22 mouse cellular contexts compared by ENCODE assay signal in the genomic region with DNA sequence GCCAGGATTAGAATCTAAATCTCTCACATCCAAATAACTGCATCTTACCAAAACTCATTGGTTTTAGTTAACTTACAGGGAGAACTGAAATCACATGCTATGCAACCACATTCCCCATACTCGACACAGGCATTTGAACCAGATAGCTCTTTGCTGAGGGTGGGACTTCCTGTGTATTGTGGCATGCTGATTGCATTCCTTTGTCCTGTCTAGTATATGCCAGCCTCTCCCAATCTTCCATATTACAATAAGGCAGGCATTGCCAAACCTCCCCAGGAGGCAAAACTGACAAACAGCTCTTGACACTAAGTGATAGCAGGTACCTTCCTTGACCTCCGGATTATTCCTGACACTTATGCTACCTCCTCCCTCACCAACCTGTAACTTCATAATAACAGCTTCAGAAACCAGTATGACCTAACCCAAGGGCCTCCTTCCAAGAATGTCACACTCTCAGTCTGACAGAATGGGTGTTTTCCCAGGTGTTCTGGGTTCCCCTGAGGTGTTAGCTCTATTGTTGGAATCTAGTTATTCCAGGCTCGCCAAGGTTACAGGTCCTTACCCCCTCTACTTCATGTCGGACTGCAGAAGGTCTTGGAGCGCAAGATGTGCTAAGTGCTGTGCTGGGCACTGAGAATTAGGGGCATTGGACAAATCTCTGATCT. TPM values are rescaled to one million over a fixed set of nuclear protein-coding genes. Genes with fewer than 3 reads are reported as not detected.
DNase-seq lines count a peak whose midpoint lies in the region; ATAC-seq and TF ChIP-seq lines count a peak whose summit lies in the region.
"Had no signal": no experiment of that assay in that cellular context is flagged by ENCODE, and none has a peak within 500 bp of the region (broad histone marks: within the 10 kb centered on the region; RNA-seq: fewer than 3 reads in every experiment).

No protein-coding gene starts in this region.

- peak; percentile 59 for DNase-seq in heart, adult 11 months
- DNase-seq in heart, postnatal 36 days: no peak
- peak; percentile 20 for DNase-seq in liver, embryonic 11.5 days (ENCODE audit: low spot score)
- no peak for DNase-seq in liver, postnatal 0 days
- peak; percentile 80 for DNase-seq in midbrain, embryonic 11.5 days (ENCODE audit: low spot score, missing footprints)
- no peak for DNase-seq in CH12.LX (ENCODE audit: extremely low read depth)
- DNase-seq: adrenal gland, adult 2 months; adrenal gland, adult 8-10 months; adrenal gland, postnatal 10 days; adrenal gland, postnatal 14 days; adrenal gland, postnatal 25 days; adrenal gland, postnatal 36 days; B cell, adult 2 months; cerebellum, adult 11 months; cerebellum, adult 11-12 months; cerebellum, adult 18-20 months had no signal

- ATAC-seq in liver, embryonic 11.5 days (replicated peaks; ENCODE audit: low FRiP score): no peak
- no peak for ATAC-seq in liver, postnatal 0 days
- ATAC-seq in midbrain, embryonic 11.5 days (ENCODE audit: low FRiP score): no peak
- ATAC-seq in midbrain, embryonic 13.5 days: no peak
- no peak for ATAC-seq in erythroblast, adult 5-6 weeks (replicated peaks; ENCODE audit: low FRiP score, poor library complexity, severe bottlenecking)
- ATAC-seq: activated CD4-positive, CD25-positive, alpha-beta regulatory T cell, adult 4 months; CD4-positive, CD25-positive, alpha-beta regulatory T cell, adult 4 months; Patski had no signal

- no peaks in the 10 kb centered on the region for H3K27me3 ChIP-seq in liver, embryonic 11.5 days (replicated peaks; ENCODE audit: control insufficient read depth, insufficient read depth, low read length)
- H3K27me3 ChIP-seq in liver, postnatal 0 days (ENCODE audit: insufficient read depth, low read length): no peaks in the 10 kb centered on the region
- peaks cover 2% of the 10 kb centered on the region; the same call in 1 of the 2 replicates for H3K27me3 ChIP-seq in midbrain, embryonic 11.5 days (ENCODE audit: control insufficient read depth, insufficient read depth, low read length)
- H3K27me3 ChIP-seq in midbrain, embryonic 13.5 days: peaks cover 9% of the 10 kb centered on the region; the same call in 1 of the 2 replicates
- H3K27me3 ChIP-seq in CH12.LX (replicated peaks): no peaks in the 10 kb centered on the region
- H3K27me3 ChIP-seq: Patski had no signal

- no peak for TF ChIP-seq CTCF in liver, postnatal 0 days (IDR thresholded peaks at IDR 0.05; ENCODE audit: low read depth)
- TF ChIP-seq CTCF in CH12.LX (conservative IDR thresholded peaks at IDR 0.05 in 1 of 2, IDR thresholded peaks at IDR 0.05 in 1 of 2; ENCODE audit: low read depth in 2 of 2, low read length in 2 of 2): no peak

- H3K4me1 ChIP-seq in liver, embryonic 11.5 days (replicated peaks; ENCODE audit: control insufficient read depth, insufficient read depth, low read length): no peaks in the 10 kb centered on the region
- peaks cover 4% of the 10 kb centered on the region; the same call in 1 of the 2 replicates for H3K4me1 ChIP-seq in liver, postnatal 0 days (ENCODE audit: insufficient read depth)
- H3K4me1 ChIP-seq in midbrain, embryonic 11.5 days (ENCODE audit: control insufficient read depth, insufficient read depth, low read length): peaks cover 7% of the 10 kb centered on the region
- H3K4me1 ChIP-seq in midbrain, embryonic 13.5 days (replicated peaks): peaks cover 25% of the 10 kb centered on the region
- peaks cover 7 to 23% of the 10 kb centered on the region in 2 experiments; a peak in 3 of 4 replicates for H3K4me1 ChIP-seq in CH12.LX (ENCODE audit: control insufficient read depth in 1 of 2, insufficient read depth in 2 of 2)

- TF ChIP-seq POLR2A in CH12.LX (IDR thresholded peaks at IDR 0.05; ENCODE audit: low read depth, low read length): no peak

- no peak overlapping the region for H3K27ac ChIP-seq in liver, embryonic 11.5 days (ENCODE audit: low read depth, low read length)
- no peak overlapping the region for H3K27ac ChIP-seq in liver, postnatal 0 days (ENCODE audit: low read depth)
- H3K27ac ChIP-seq in midbrain, embryonic 11.5 days (ENCODE audit: low read depth, low read length): no peak overlapping the region
- no peak overlapping the region for H3K27ac ChIP-seq in midbrain, embryonic 13.5 days
- H3K27ac ChIP-seq in CH12.LX (ENCODE audit: insufficient read depth, low read depth): no peak overlapping the region

- H3K36me3 ChIP-seq in liver, embryonic 11.5 days (ENCODE audit: control insufficient read depth, insufficient read depth, low read length): no peaks in the 10 kb centered on the region
- H3K36me3 ChIP-seq in liver, postnatal 0 days (replicated peaks; ENCODE audit: insufficient read depth, low read length): no peaks in the 10 kb centered on the region
- no peaks in the 10 kb centered on the region for H3K36me3 ChIP-seq in midbrain, embryonic 11.5 days (ENCODE audit: control insufficient read depth, insufficient read depth, low read length)
- H3K36me3 ChIP-seq in midbrain, embryonic 13.5 days: no peaks in the 10 kb centered on the region
- H3K36me3 ChIP-seq in CH12.LX (replicated peaks in 1 of 2; ENCODE audit: control insufficient read depth in 1 of 2, insufficient read depth in 1 of 2, low read length in 1 of 2): no peaks in the 10 kb centered on the region
- H3K36me3 ChIP-seq: G1E had no signal

- no peak overlapping the region for H3K4me2 ChIP-seq in liver, embryonic 11.5 days
- H3K4me2 ChIP-seq in liver, postnatal 0 days (ENCODE audit: low read depth, low read length): no peak overlapping the region
- no peak overlapping the region for H3K4me2 ChIP-seq in midbrain, embryonic 11.5 days
- H3K4me2 ChIP-seq in midbrain, embryonic 13.5 days (replicated peaks): no peak overlapping the region
- H3K4me2 ChIP-seq in CH12.LX (ENCODE audit: insufficient read depth, low read depth, poor library complexity, severe bottlenecking): peak overlapping the region; percentile 4; the same call in 1 of the 2 replicates

- in situ Hi-C loops in CH12.LX (cut with MboI; ENCODE audit: low pct_ligation_motif_present, low pct_unique_long_range_greater_than_20kb, low sequenced_read_pairs): no loop called here

- WGBS in liver, embryonic 11.5 days: 70% methylated on average over 5 of the region's 5 CpGs
- 68% methylated on average over 5 of the region's 5 CpGs for WGBS in liver, postnatal 0 days (ENCODE audit: insufficient replicate concordance)
- WGBS in midbrain, embryonic 11.5 days: 88% methylated on average over 5 of the region's 5 CpGs
- 86% methylated on average over 5 of the region's 5 CpGs for whole genome bisulfite sequencing in midbrain, embryonic 13.5 days

- intact Hi-C loops in heart, postnatal 36 days (cut with DNase I): loop anchor here (5.0 kb wide), 2 partner anchors 52 to 58 kb away; partner anchors contain the start of gene Abca5

- H3K9me3 ChIP-seq in liver, embryonic 11.5 days (ENCODE audit: control insufficient read depth, low read length): no peaks in the 10 kb centered on the region
- peaks cover 5% of the 10 kb centered on the region for H3K9me3 ChIP-seq in liver, postnatal 0 days (ENCODE audit: low read length)
- no peaks in the 10 kb centered on the region for H3K9me3 ChIP-seq in midbrain, embryonic 11.5 days (ENCODE audit: control insufficient read depth, low read length)
- no peaks in the 10 kb centered on the region for H3K9me3 ChIP-seq in midbrain, embryonic 13.5 days
- peaks cover 3% of the 10 kb centered on the region for H3K9me3 ChIP-seq in CH12.LX (replicated peaks; ENCODE audit: low read length)

- H3K79me2 ChIP-seq in CH12.LX (replicated peaks; ENCODE audit: control insufficient read depth, extremely low read depth, insufficient read depth, poor library complexity, severe bottlenecking): no peaks in the 10 kb centered on the region

- H3K4me3 ChIP-seq in liver, embryonic 11.5 days (ENCODE audit: low read depth, low read length): no peak overlapping the region
- no peak overlapping the region for H3K4me3 ChIP-seq in liver, postnatal 0 days (ENCODE audit: low read depth, low read length)
- H3K4me3 ChIP-seq in midbrain, embryonic 11.5 days (ENCODE audit: low read depth, low read length): no peak overlapping the region
- H3K4me3 ChIP-seq in midbrain, embryonic 13.5 days (replicated peaks): no peak overlapping the region
- no peak overlapping the region for H3K4me3 ChIP-seq in CH12.LX (replicated peaks in 1 of 3; ENCODE audit: low read depth in 2 of 3, low read length in 2 of 3, poor library complexity in 1 of 3)

- no peak for TF ChIP-seq EP300 in liver, postnatal 0 days (IDR thresholded peaks at IDR 0.05; ENCODE audit: low read depth)
- no peak for TF ChIP-seq EP300 in CH12.LX (IDR thresholded peaks at IDR 0.05; ENCODE audit: low read length)

- no peak overlapping the region for H3K9ac ChIP-seq in liver, embryonic 11.5 days (ENCODE audit: low read depth, low read length)
- no peak overlapping the region for H3K9ac ChIP-seq in liver, postnatal 0 days (replicated peaks)
- H3K9ac ChIP-seq in midbrain, embryonic 11.5 days (ENCODE audit: low read length): no peak overlapping the region
- H3K9ac ChIP-seq in midbrain, embryonic 13.5 days (replicated peaks): no peak overlapping the region
- no peak overlapping the region for H3K9ac ChIP-seq in CH12.LX (ENCODE audit: insufficient read depth, low read depth)

- dilution Hi-C loops in CH12.LX (cut with MboI; ENCODE audit: extremely low pct_ligation_motif_present, extremely low pct_unique_long_range_greater_than_20kb, low sequenced_read_pairs): no loop called here

- TF ChIP-seq RAD21 in CH12.LX (IDR thresholded peaks at IDR 0.05; ENCODE audit: low read depth, low read length): no peak

RNA-seq across cellular contexts. Expression of gene Map2k6, which starts 4.0 kb away (rescaled TPM):
- 1 to 10 TPM; 4.7 to 5.5 TPM for total RNA-seq in heart, postnatal 36 days (2021)
- 14.8 and 15.0 TPM in 2 replicates for polyA plus RNA-seq in liver, embryonic 11.5 days (2014; fragmentation: Nextera tagmentation; extraction: Ambion mirVana)
- polyA plus RNA-seq in liver, postnatal 0 days (2015; fragmentation: Nextera tagmentation; extraction: Ambion mirVana): 3.7 and 4.2 TPM in 2 replicates
- 37.1 and 38.7 TPM in 2 replicates for polyA plus RNA-seq in midbrain, embryonic 11.5 days (2014; fragmentation: Nextera tagmentation; extraction: Ambion mirVana)
- polyA plus RNA-seq in midbrain, embryonic 13.5 days (2015; fragmentation: Nextera tagmentation; extraction: Ambion mirVana): 22.9 and 24.9 TPM in 2 replicates
- total RNA-seq in CH12.LX (2012; rRNA removed) (11.3 and 16.8 TPM in 2 replicates), CH12.LX (2014; rRNA removed) (21.9 and 23.0 TPM in 2 replicates)
- 16.9 and 18.0 TPM in 2 replicates for polyA plus RNA-seq in CH12.LX (2012; ENCODE audit: insufficient read length, low read depth)
- total RNA-seq in erythroblast, adult 5-6 weeks (2015; ENCODE audit: low replicate concordance): 0.63 and 0.77 TPM in 2 replicates
- total RNA-seq in erythroblast, adult 5-6 weeks (2017; ENCODE audit: low replicate concordance): 1.5 and 4.6 TPM in 2 replicates
- polyA plus RNA-seq: G1E had no signal

RNA-seq across cellular contexts. Expression of gene Abca5, which starts 57.4 kb away (rescaled TPM):
- total RNA-seq in heart, postnatal 36 days (2021): 1 to 10 TPM; 6.1 to 7.5 TPM
- polyA plus RNA-seq in liver, embryonic 11.5 days (2014; fragmentation: Nextera tagmentation; extraction: Ambion mirVana): 0.79 and 1.5 TPM in 2 replicates
- polyA plus RNA-seq in liver, postnatal 0 days (2015; fragmentation: Nextera tagmentation; extraction: Ambion mirVana): 1.0 and 2.3 TPM in 2 replicates
- 3.2 and 4.2 TPM in 2 replicates for polyA plus RNA-seq in midbrain, embryonic 11.5 days (2014; fragmentation: Nextera tagmentation; extraction: Ambion mirVana)
- polyA plus RNA-seq in midbrain, embryonic 13.5 days (2015; fragmentation: Nextera tagmentation; extraction: Ambion mirVana): 5.5 and 5.6 TPM in 2 replicates
- 3.1 and 5.0 TPM in 2 replicates for total RNA-seq in CH12.LX (2012; rRNA removed)
- 6.2 and 8.7 TPM in 2 replicates for total RNA-seq in CH12.LX (2014; rRNA removed)
- polyA plus RNA-seq in CH12.LX (2012; ENCODE audit: insufficient read length, low read depth): 3.5 and 6.2 TPM in 2 replicates
- 0.42 TPM in 1 of 2 replicates, not detected in the other for total RNA-seq in erythroblast, adult 5-6 weeks (2015; ENCODE audit: low replicate concordance)
- 0.28 TPM in 1 of 2 replicates, not detected in the other for total RNA-seq in erythroblast, adult 5-6 weeks (2017; ENCODE audit: low replicate concordance)
- polyA plus RNA-seq: G1E had no signal

Comparison
In these comparisons a context has a peak if more than half of its experiments do, and no peak if none do; other contexts are left out.
1. DNase-seq: peak in heart, adult 11 months (single experiment), liver, embryonic 11.5 days (single experiment) and midbrain, embryonic 11.5 days (single experiment); none in heart, postnatal 36 days (0 of 2), liver, postnatal 0 days (single experiment) and CH12.LX (single experiment).